Mouse (Mus musculus): Measurements from ENCODE around the gene Tlcd1. TPM values are rescaled to one million over a fixed set of nuclear protein-coding genes. Genes with fewer than 3 reads are reported as not detected.

Gene Tlcd1
- polyA plus RNA-seq, 1 experiment from 2014 or later, result 23.8 TPM

DNA sequence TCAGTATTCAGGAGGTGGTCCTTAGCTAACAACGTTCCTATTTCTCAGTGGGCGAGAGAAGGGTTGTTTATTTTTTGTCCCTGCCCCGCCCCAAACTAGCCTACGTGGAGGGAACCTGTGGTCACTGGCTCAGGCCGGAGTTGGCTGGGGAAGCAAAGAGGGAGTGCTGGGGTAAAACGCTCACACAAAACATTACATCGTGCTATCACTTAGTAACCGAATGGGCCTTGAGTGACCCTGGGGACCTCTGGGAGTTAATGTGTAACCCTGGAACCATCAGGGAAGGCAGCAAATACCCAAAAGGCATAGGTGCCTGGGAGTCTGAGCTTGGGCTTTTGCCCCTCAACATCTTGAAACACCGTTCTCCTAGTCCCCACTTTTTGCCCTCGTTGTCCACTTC, 926 bp downstream of the Tlcd1 start:
- Histone ChIP-seq H3K27me3 (replicated peaks; ENCODE audit: control insufficient read depth, insufficient read depth, low read length) (no peaks in the 10 kb centered on the region), H3K4me1 (ENCODE audit: control insufficient read depth, insufficient read depth, low read length) (peaks cover 20% of the 10 kb centered on the region), H3K9ac (ENCODE audit: low read depth, low read length) (peak overlapping the region; percentile 86), H3K4me3 (ENCODE audit: low read depth, low read length) (peak overlapping the region; percentile 70), H3K36me3 (ENCODE audit: control insufficient read depth, insufficient read depth, low read length) (peaks cover 32% of the 10 kb centered on the region), H3K4me2 (ENCODE audit: low read depth, low read length) (peak overlapping the region; percentile 98), H3K9me3 (ENCODE audit: control insufficient read depth, low read length) (no peaks in the 10 kb centered on the region), H3K27ac (replicated peaks; ENCODE audit: low read depth, low read length) (peak overlapping the region; percentile 97; the same call in 1 of the 2 replicates)
- no peak for ATAC-seq (ENCODE audit: low read depth)
- peak; percentile 48 for DNase-seq (ENCODE audit: low spot score)
- WGBS, result 1% methylated on average over 10 of the region's 10 CpGs

DNA sequence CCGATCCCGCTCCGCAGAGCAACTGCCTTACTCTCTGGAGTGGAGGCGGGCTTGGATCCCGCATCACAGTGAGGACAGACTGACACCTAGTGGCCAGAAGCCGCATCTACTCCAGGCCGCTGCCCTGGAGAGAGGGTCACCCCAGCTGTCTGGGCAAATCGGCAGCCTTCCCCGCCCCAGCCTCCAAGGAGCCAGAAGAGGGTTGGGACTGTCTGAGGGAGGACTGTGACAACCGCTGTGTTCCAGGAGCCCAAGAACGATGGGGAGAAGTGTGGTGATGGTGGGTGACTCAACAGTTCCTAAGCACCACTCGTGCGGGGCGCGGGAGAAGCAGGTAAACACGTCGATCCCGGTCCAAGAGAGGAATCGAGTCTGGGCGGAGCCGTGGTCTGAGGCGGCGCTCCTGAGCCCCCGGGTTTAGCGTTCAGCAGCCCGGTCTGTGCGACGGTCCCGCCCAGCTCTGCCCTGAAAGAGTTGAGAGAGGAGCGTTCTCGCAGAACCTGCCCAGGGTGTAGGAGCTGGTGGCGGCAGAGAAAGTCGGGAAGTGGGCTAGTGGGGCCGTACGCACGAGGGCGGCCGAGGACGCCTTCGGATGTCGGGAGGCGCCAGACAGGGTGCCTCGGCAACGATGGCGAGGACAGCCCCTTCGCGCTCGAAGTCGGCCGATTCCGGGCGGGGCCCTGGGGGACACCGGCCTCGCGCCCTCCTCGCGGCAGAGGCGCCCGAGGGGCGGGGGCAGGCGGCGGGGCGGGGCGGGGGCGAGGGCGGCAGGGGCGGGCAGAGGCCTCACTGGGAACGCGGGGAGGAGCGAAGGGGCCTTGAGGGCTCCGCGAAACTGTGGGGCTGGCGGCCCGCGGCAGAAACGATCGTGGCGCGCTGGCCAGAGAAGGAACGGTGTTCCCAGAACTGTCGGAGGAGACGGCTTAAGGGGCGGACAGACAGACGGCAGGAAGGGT, 1.7 kb downstream of the Tlcd1 start:
- H3K9me3 ChIP-seq (ENCODE audit: control insufficient read depth, low read length), result no peaks in the 10 kb centered on the region
- H3K4me1 ChIP-seq (ENCODE audit: control insufficient read depth, insufficient read depth, low read length), result peaks cover 20% of the 10 kb centered on the region
- H3K4me3 ChIP-seq (ENCODE audit: low read depth, low read length), result peak overlapping the region; percentile 70
- H3K9ac ChIP-seq (ENCODE audit: low read depth, low read length), result peak overlapping the region; percentile 86
- H3K36me3 ChIP-seq (ENCODE audit: control insufficient read depth, insufficient read depth, low read length), result peaks cover 33% of the 10 kb centered on the region
- 0% methylated on average over 26 of the region's 84 CpGs for WGBS
- peak; percentile 92 for ATAC-seq (ENCODE audit: low read depth)
- H3K4me2 ChIP-seq (ENCODE audit: low read depth, low read length), result peak overlapping the region; percentile 98
- peak; percentile 97 for DNase-seq (ENCODE audit: low spot score)
- peak overlapping the region; percentile 97 for H3K27ac ChIP-seq (replicated peaks; ENCODE audit: low read depth, low read length)
- H3K27me3 ChIP-seq (replicated peaks; ENCODE audit: control insufficient read depth, insufficient read depth, low read length), result no peaks in the 10 kb centered on the region

DNA sequence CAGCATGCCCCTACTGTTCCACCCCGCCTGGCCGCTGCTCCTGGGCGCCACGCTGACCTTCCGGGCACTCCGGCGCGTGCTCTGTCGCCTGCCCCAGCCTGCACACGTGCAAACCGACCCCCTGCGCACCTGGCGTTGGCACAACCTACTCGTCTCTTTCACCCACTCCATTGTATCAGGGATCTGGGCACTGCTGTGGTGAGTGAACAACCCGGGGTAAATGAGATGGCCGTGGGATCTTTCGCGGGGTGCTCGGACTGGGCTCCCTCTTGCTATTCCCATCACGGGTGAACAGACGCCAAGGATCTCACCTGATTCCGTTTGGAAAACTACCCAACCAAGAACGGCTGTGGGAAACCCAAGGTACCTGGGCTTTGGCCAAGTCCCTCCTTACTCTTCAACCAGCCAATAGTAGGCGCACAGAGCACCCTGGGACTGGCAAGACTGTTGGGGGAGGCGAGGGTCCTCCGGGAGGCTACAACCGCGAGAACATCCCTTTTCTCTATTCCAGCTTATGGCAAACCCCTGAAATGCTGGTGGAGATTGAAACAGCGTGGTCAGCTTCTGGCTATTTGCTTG, 2.4 kb downstream of the Tlcd1 start:
- no peaks in the 10 kb centered on the region for H3K27me3 ChIP-seq (replicated peaks; ENCODE audit: control insufficient read depth, insufficient read depth, low read length)
- H3K9ac ChIP-seq (ENCODE audit: low read depth, low read length), result peak overlapping the region; percentile 86
- peaks cover 33% of the 10 kb centered on the region for H3K36me3 ChIP-seq (ENCODE audit: control insufficient read depth, insufficient read depth, low read length)
- peak overlapping the region; percentile 97 for H3K27ac ChIP-seq (replicated peaks; ENCODE audit: low read depth, low read length)
- peak overlapping the region; percentile 98 for H3K4me2 ChIP-seq (ENCODE audit: low read depth, low read length)
- peak; percentile 9; the same call in 1 of the 2 replicates for ATAC-seq (ENCODE audit: low read depth)
- H3K4me1 ChIP-seq (ENCODE audit: control insufficient read depth, insufficient read depth, low read length), result peaks cover 21% of the 10 kb centered on the region
- peak overlapping the region; percentile 70 for H3K4me3 ChIP-seq (ENCODE audit: low read depth, low read length)
- WGBS, result under 1% methylated on average over 27 of the region's 29 CpGs
- H3K9me3 ChIP-seq (ENCODE audit: control insufficient read depth, low read length), result no peaks in the 10 kb centered on the region
- peak; percentile 93 for DNase-seq (ENCODE audit: low spot score)

- H3K4me3 ChIP-seq (ENCODE audit: low read depth, low read length), result peak overlapping the region; percentile 70
- peaks cover 33% of the 10 kb centered on the region for H3K36me3 ChIP-seq (ENCODE audit: control insufficient read depth, insufficient read depth, low read length)
- peak overlapping the region; percentile 44; the same call in 1 of the 2 replicates for H3K27ac ChIP-seq (replicated peaks; ENCODE audit: low read depth, low read length)
- H3K27me3 ChIP-seq (replicated peaks; ENCODE audit: control insufficient read depth, insufficient read depth, low read length), result no peaks in the 10 kb centered on the region
- DNase-seq (ENCODE audit: low spot score), result no peak
- peak overlapping the region; percentile 98 for H3K4me2 ChIP-seq (ENCODE audit: low read depth, low read length)
- no peaks in the 10 kb centered on the region for H3K9me3 ChIP-seq (ENCODE audit: control insufficient read depth, low read length)
- WGBS, result 22% methylated on average over 8 of the region's 8 CpGs
- peak overlapping the region; percentile 86 for H3K9ac ChIP-seq (ENCODE audit: low read depth, low read length)
- ATAC-seq (ENCODE audit: low read depth), result no peak
- peaks cover 24% of the 10 kb centered on the region for H3K4me1 ChIP-seq (ENCODE audit: control insufficient read depth, insufficient read depth, low read length)
Observed at GRCm38 (mm10) chr11:78179438-78179999, 3.0 kb downstream of the Tlcd1 start.

- no peaks in the 10 kb centered on the region for H3K27me3 ChIP-seq (replicated peaks; ENCODE audit: control insufficient read depth, insufficient read depth, low read length)
- H3K4me3 ChIP-seq (ENCODE audit: low read depth, low read length), result no peak overlapping the region; the same call in 1 of the 2 replicates
- peak overlapping the region; percentile 98 for H3K4me2 ChIP-seq (ENCODE audit: low read depth, low read length)
- no peaks in the 10 kb centered on the region for H3K9me3 ChIP-seq (ENCODE audit: control insufficient read depth, low read length)
- no peak overlapping the region; the same call in 1 of the 2 replicates for H3K9ac ChIP-seq (ENCODE audit: low read depth, low read length)
- ATAC-seq (ENCODE audit: low read depth) (no peak), DNase-seq (ENCODE audit: low spot score) (no peak)
- 73% methylated on average over 6 of the region's 6 CpGs for WGBS
- H3K4me1 ChIP-seq (ENCODE audit: control insufficient read depth, insufficient read depth, low read length), result peaks cover 24% of the 10 kb centered on the region
- H3K36me3 ChIP-seq (ENCODE audit: control insufficient read depth, insufficient read depth, low read length), result peaks cover 33% of the 10 kb centered on the region
- no peak overlapping the region for H3K27ac ChIP-seq (replicated peaks; ENCODE audit: low read depth, low read length)
Observed at GRCm38 (mm10) chr11:78180081-78180761, 3.7 kb downstream of the Tlcd1 start.

- Histone ChIP-seq H3K9me3 (ENCODE audit: control insufficient read depth, low read length) (no peaks in the 10 kb centered on the region), H3K4me2 (ENCODE audit: low read depth, low read length) (peak overlapping the region; percentile 98), H3K4me3 (ENCODE audit: low read depth, low read length) (peak overlapping the region; percentile 83), H3K27me3 (replicated peaks; ENCODE audit: control insufficient read depth, insufficient read depth, low read length) (no peaks in the 10 kb centered on the region), H3K4me1 (ENCODE audit: control insufficient read depth, insufficient read depth, low read length) (peaks cover 20% of the 10 kb centered on the region), H3K36me3 (ENCODE audit: control insufficient read depth, insufficient read depth, low read length) (peaks cover 33% of the 10 kb centered on the region), H3K27ac (replicated peaks; ENCODE audit: low read depth, low read length) (no peak overlapping the region), H3K9ac (ENCODE audit: low read depth, low read length) (peak overlapping the region; percentile 91)
- 37% methylated on average over 2 of the region's 2 CpGs for WGBS
- no peak for ATAC-seq (ENCODE audit: low read depth)
- DNase-seq (ENCODE audit: low spot score), result no peak
Observed at GRCm38 (mm10) chr11:78181830-78182357, 5.4 kb downstream of the Tlcd1 start.

GRCm38 (mm10) chr11:78182450-78182849, 5.9 kb downstream of the Tlcd1 start:
- 10% methylated on average over 7 of the region's 7 CpGs for WGBS

More at GRCm38 (mm10) chr11:78182450-78182849, 5.9 kb downstream of the Tlcd1 start:
- Histone ChIP-seq H3K9me3 (ENCODE audit: control insufficient read depth, low read length) (no peaks in the 10 kb centered on the region), H3K27ac (replicated peaks; ENCODE audit: low read depth, low read length) (0 out of 2 replicates have a peak overlapping the region, but pooled peaks have one; percentile 91), H3K9ac (ENCODE audit: low read depth, low read length) (peak overlapping the region; percentile 91), H3K36me3 (ENCODE audit: control insufficient read depth, insufficient read depth, low read length) (peaks cover 33% of the 10 kb centered on the region), H3K4me2 (ENCODE audit: low read depth, low read length) (peak overlapping the region; percentile 98), H3K27me3 (replicated peaks; ENCODE audit: control insufficient read depth, insufficient read depth, low read length) (no peaks in the 10 kb centered on the region), H3K4me1 (ENCODE audit: control insufficient read depth, insufficient read depth, low read length) (peaks cover 19% of the 10 kb centered on the region), H3K4me3 (ENCODE audit: low read depth, low read length) (peak overlapping the region; percentile 83)
- DNase-seq (ENCODE audit: low spot score) (no peak), ATAC-seq (ENCODE audit: low read depth) (no peak)

Data from embryonic facial prominence, embryonic 14.5 days (tissue).